Mouse (Mus musculus) inflammation-experienced regulatory T-cells (primary cell): ENCODE measurements around the gene G6pdx. TPM values are rescaled to one million over a fixed set of nuclear protein-coding genes. Genes with fewer than 3 reads are reported as not detected.

Experiments used
- polyA plus RNA-seq, 2 experiments: library from polyadenylated mRNA; unstranded; fragments of 100-300 nt; shearing (Covaris generic); gene quantifications; one replicate each; pipeline ENCODE4 v1.2.1; 2017

Gene G6pdx
- polyA plus RNA-seq: 10 to 100 TPM; 47.5 to 51.1 TPM

GRCm38 (mm10) chrX:74428826-74429276 lies at the start of gene G6pdx:
Gene G6pdx (minus strand): TSS chrX:74429194.

GRCm38 (mm10) chrX:74392535-74393443 lies 36.2 kb downstream of the G6pdx start, which contains the start of the genes Fam3a and Ikbkg:
Gene Fam3a (minus strand): TSS chrX:74393272.
Gene Ikbkg (plus strand): TSS chrX:74393290.

GRCm38 (mm10) chrX:74372888-74373549 lies 56.0 kb downstream of the G6pdx start, which contains the start of the genes Ubl4a and Slc10a3:
Gene Ubl4a (minus strand): TSS chrX:74373218.
Gene Slc10a3 (minus strand): TSS chrX:74373349.

Other genes with a start within 250 kb of the G6pdx start
- 100 to 1,000 TPM; 247 to 358 TPM for gene Flna, start 179.4 kb downstream of the G6pdx start, polyA plus RNA-seq
- gene Emd, start 174.5 kb downstream of the G6pdx start, polyA plus RNA-seq: 10 to 100 TPM; 48.9 to 66.6 TPM
- gene Rpl10, start 158.4 kb downstream of the G6pdx start, polyA plus RNA-seq: 10 to 100 TPM; 44.3 to 79.3 TPM
- 100 to 1,000 TPM; 140 to 181 TPM for gene Taz, start 147.3 kb downstream of the G6pdx start, polyA plus RNA-seq
- 10 to 100 TPM; 22.4 to 29.5 TPM for gene Dnase1l1, start 146.9 kb downstream of the G6pdx start, polyA plus RNA-seq
- 100 to 1,000 TPM; 155 to 162 TPM for gene Atp6ap1, start 132.1 kb downstream of the G6pdx start, polyA plus RNA-seq
- 100 to 1,000 TPM; 260 to 309 TPM for gene Gdi1, start 124.2 kb downstream of the G6pdx start, polyA plus RNA-seq
- gene Fam50a, start 116.2 kb downstream of the G6pdx start, polyA plus RNA-seq: 10 to 100 TPM; 78.9 to 83.6 TPM
- 1 to 10 TPM; 2.4 to 6.9 TPM for gene Plxna3, start 100.1 kb downstream of the G6pdx start, polyA plus RNA-seq
- gene Lage3, start 75.6 kb downstream of the G6pdx start, polyA plus RNA-seq: 10 to 100 TPM; 34.3 to 51.6 TPM
- 10 to 100 TPM; 52.3 to 66.9 TPM for gene Ubl4a, start 56.0 kb downstream of the G6pdx start, polyA plus RNA-seq
- 10 to 100 TPM; 40.0 to 40.5 TPM for gene Slc10a3, start 55.8 kb downstream of the G6pdx start, polyA plus RNA-seq
- 10 to 100 TPM; 34.3 to 41.1 TPM for gene Fam3a, start 35.9 kb downstream of the G6pdx start, polyA plus RNA-seq
- 10 to 100 TPM; 35.8 to 36.6 TPM for gene Ikbkg, start 35.9 kb downstream of the G6pdx start, polyA plus RNA-seq
- not detected for gene Gm6880, start 52.2 kb upstream of the G6pdx start, polyA plus RNA-seq
- gene Olfr1326-ps1, start 145.7 kb upstream of the G6pdx start, polyA plus RNA-seq: not detected
- gene Olfr1325, start 163.5 kb upstream of the G6pdx start, polyA plus RNA-seq: not detected
- gene Gm5640, start 216.4 kb upstream of the G6pdx start, polyA plus RNA-seq: 1 to 10 TPM in 1 of 2 experiments, not detected in 1; 2.7 TPM